Mouse (Mus musculus): ENCODE measurements around the gene Cfap61.

- TF ChIP-seq FLI1 (IDR thresholded peaks at IDR 0.05; ENCODE audit: low read length): no peak
- no peak for TF ChIP-seq GATA1 (IDR thresholded peaks at IDR 0.05; ENCODE audit: borderline replicate concordance, low read length)
Measured at GRCm38 (mm10) chr2:145903983-145904616, 30.5 kb upstream of the Cfap61 start.
